Mouse (Mus musculus) bone marrow macrophage, adult 2 months (primary cell): ENCODE measurements around the gene Clip1.

Experiments
- CTCF ChIP-seq: IDR thresholded peaks from 2 replicates; pipeline ENCODE4 v1.5.1; 2012; ENCODE audit warnings: low read depth, mild to moderate bottlenecking, low read length, moderate library complexity
- POLR2A ChIP-seq: IDR thresholded peaks from 2 replicates; pipeline ENCODE4 v1.6.1; 2012; ENCODE audit warnings: mild to moderate bottlenecking, low read depth, low read length, borderline replicate concordance

DNA sequence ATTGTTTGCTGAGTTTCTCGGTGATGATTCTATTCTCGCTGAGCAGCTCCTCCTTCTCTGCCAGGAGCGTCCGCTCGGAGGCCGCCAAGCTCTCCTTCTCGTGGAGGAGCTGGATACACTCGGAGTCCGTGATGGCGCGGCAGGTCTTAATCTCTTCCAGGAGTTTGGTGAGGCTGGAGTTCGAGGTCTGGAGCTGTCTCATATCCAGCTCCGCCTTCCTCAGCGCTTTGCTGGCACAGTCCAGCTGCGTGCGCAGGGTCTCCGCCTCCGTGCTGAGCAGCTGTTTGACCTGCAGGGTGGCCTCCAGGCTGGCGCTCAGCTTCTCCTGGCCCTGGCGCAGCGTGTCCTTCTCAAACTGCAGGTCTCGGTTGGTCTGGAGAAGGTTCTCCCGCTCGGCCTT, 70.2 kb downstream of the Clip1 start:
- no peak for TF ChIP-seq CTCF
- no peak for TF ChIP-seq POLR2A
